Mouse (Mus musculus) left cerebral cortex, adult 2 months (tissue): ENCODE measurements around the gene Olfr520. TPM values are rescaled to one million over a fixed set of nuclear protein-coding genes. Genes with fewer than 3 reads are reported as not detected.
"Not testable (repeated sequence)": the region's sequence is repeated elsewhere in the genome, so short reads cannot be mapped to it uniquely, and the experiment has no call there.

Experiments used
- DNase-seq, 2 experiments: peaks; one replicate each; pipeline ENCODE4 v3.0.0; 2021 to 2022; ENCODE audit warnings: low spot score in 2 of 2, mixed read lengths in 1 of 2; ENCODE audit errors: extremely low spot score in 1 of 2
- H3K27ac ChIP-seq: fragments of 200-600 bp; 2 replicates; pipeline ENCODE4 v1.8.1; 2022
- H3K4me3 ChIP-seq: fragments of 200-600 bp; 2 replicates; pipeline ENCODE4 v1.8.1; 2022
- CTCF ChIP-seq: fragments of 200-600 bp; IDR thresholded peaks from 2 replicates; pipeline ENCODE4 v1.8.1; 2022; ENCODE audit warnings: antibody characterized with exemption, mild to moderate bottlenecking, moderate library complexity
- intact Hi-C: fragments of 180-260 bp; cut with DNase I; formaldehyde crosslinking; loops from one replicate; pipeline ENCODE4 v1.15.1; 2025
- total RNA-seq, 2 experiments: library from RNA; stranded (reverse); gene quantifications; 2 replicates each; pipeline ENCODE4 v1.2.3; 2021

Olfr520 gene
- total RNA-seq, 2 experiments from 2014 or later = not detected

DNA sequence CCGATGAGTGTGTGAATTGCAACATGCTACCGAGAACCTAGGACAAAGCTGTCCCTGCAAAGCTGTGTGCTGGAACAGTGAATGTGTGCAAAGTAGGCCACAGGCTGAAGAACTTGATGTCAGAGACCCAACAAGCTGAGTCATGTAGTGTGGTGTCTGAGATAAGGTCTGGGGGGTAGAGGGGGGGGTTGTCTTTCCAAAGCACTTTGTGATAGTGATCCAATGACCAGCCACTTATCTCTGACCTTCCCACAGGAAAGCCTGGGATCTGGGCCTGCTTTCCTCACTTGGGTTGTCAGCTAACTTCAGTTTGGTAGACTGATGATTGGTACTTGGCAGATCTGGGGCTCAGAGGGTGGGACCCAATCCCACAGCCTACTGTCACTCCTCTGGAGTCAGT, 4.5 kb downstream of the Olfr520 start:
- no peak for TF ChIP-seq CTCF
- no peak for DNase-seq
- Histone ChIP-seq H3K4me3 (no peak overlapping the region), H3K27ac (no peak overlapping the region)
- intact Hi-C loops = no loop called here

- DNase-seq, H3K27ac ChIP-seq, intact Hi-C loops, H3K4me3 ChIP-seq: not testable (repeated sequence)
Measured at GRCm38 (mm10) chr7:99735491-99735890, 5.4 kb downstream of the Olfr520 start.

GRCm38 (mm10) chr7:99739276-99739675, 9.2 kb downstream of the Olfr520 start:
- intact Hi-C loops = no loop called here
- peak in 1 of 2 experiments; percentile 35 for DNase-seq
- Histone ChIP-seq H3K27ac (no peak overlapping the region), H3K4me3 (no peak overlapping the region)
- no peak for TF ChIP-seq CTCF

DNA sequence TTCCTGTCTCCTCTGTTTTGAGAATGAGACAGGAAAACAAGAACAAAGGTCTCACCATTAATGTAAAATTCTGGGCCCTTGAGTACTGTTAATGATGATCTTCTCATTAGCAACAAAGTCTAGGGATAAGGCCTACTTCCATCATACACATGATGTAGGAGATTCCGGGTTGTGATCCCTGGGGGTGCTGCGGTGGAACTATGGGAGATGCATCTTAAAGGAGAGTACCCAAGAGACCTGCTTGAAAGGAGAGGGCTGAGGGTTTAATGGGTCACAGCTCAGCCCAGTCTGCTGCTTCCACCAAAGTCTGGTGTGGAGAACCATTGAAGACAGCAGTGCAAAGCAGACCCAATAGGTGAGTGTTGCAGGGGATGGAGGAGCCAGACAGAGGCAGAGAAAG, 33.1 kb downstream of the Olfr520 start, which contains the start of gene Olfr521:
Gene Olfr521, plus strand, starts transcription at position 301 of the 400 bp plus-strand sequence.
- no peak for TF ChIP-seq CTCF
- no peak within 1 kb of the TSS for H3K27ac ChIP-seq
- no peak for DNase-seq
- intact Hi-C loops = loop anchor here (10.0 kb wide), 1 partner anchor 302 kb away; no protein-coding TSS in a partner anchor
- H3K4me3 ChIP-seq = no peak within 1 kb of the TSS

- DNase-seq = no peak
- H3K27ac ChIP-seq = no peak overlapping the region
- no peak for TF ChIP-seq CTCF
- intact Hi-C loops = no loop called here
- H3K4me3 ChIP-seq = no peak overlapping the region
Measured at GRCm38 (mm10) chr7:99781385-99781784, 51.3 kb downstream of the Olfr520 start.

- intact Hi-C loops = no loop called here
- Histone ChIP-seq H3K27ac (no peak overlapping the region), H3K4me3 (no peak overlapping the region)
- no peak for DNase-seq
- TF ChIP-seq CTCF = no peak
Measured at GRCm38 (mm10) chr7:99781916-99782315, 51.8 kb downstream of the Olfr520 start.

DNA sequence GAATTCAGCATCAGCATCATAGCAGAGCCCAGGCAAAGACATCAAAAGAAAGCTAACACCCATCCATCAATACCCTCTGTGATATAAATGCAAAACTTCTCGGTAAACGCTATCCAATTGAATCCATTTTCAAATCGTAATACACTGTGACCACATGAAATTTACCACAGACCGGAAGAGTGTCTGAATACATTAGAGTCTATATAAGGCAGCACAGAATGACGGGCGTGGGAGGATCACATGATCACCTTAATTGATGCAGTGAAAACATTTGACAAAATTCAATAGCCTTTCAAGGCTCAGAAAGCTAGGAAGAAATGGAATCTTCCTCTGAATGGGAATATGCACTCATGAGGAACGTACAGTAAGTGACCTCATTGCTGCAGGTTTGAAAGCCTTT, 53.3 kb downstream of the Olfr520 start:
- Histone ChIP-seq H3K4me3 (no peak overlapping the region), H3K27ac (no peak overlapping the region)
- intact Hi-C loops = no loop called here
- DNase-seq = no peak
- no peak for TF ChIP-seq CTCF

DNA sequence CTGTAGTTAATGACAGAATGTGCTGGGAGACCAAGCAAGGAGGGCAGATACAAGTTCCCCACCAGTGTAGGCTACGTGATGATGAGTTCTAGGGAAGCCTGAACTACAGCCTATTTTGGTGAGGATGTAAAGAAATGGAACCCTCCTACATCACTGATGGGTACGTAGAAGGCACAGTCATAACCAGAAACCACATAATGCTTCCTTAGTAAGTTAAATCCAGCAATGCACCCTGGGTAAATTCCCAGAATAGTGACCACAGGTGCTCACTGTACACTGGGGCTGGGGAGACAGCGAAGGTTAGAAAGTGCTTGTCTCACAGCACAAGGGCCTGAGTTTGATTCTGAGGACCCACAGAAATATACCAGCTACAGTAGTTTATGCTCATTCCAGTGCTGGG, 55.5 kb downstream of the Olfr520 start:
- Histone ChIP-seq H3K27ac (no peak overlapping the region), H3K4me3 (no peak overlapping the region)
- no peak for TF ChIP-seq CTCF
- no peak for DNase-seq
- intact Hi-C loops = no loop called here

Other genes starting within 250 kb of the Olfr520 start
- gene Rps3, start 246.5 kb upstream of the Olfr520 start, total RNA-seq = 100 to 1,000 TPM; 223 to 241 TPM
- 100 to 1,000 TPM; 193 to 197 TPM for gene Arrb1, start 194.8 kb upstream of the Olfr520 start, total RNA-seq
- 1 to 10 TPM; 3.4 to 4.5 TPM for gene Tpbgl, start 103.2 kb upstream of the Olfr520 start, total RNA-seq
- gene Slco2b1, start 18.9 kb upstream of the Olfr520 start, total RNA-seq = 10 to 100 TPM; 12.3 to 12.9 TPM
- not detected for gene Olfr521, start 33.2 kb downstream of the Olfr520 start, total RNA-seq
- 1 to 10 TPM; 2.8 to 2.9 TPM for gene Neu3, start 98.1 kb downstream of the Olfr520 start, total RNA-seq
- 1 to 10 TPM in 1 of 2 experiments, under 1 TPM in 1; 0.77 to 1.6 TPM for gene Xrra1, start 128.8 kb downstream of the Olfr520 start, total RNA-seq
- 10 to 100 TPM; 86.4 to 90.6 TPM for gene Spcs2, start 133.2 kb downstream of the Olfr520 start, total RNA-seq